Mouse (Mus musculus) liver, embryonic 16.5 days (tissue): ENCODE results near the gene Slc9a5. TPM values are rescaled to one million over a fixed set of nuclear protein-coding genes. Genes with fewer than 3 reads are reported as not detected.
A peak's percentile ranks its signal among the peaks of the same experiment; 100 is the strongest.

Source experiments
- ATAC-seq: fragments of 200-750 bp; cut with Nextera tagmentation; 2 replicates; pipeline ENCODE4 v1.8.0; 2017; ENCODE audit warnings: low read depth, mild to moderate bottlenecking, moderate number of reproducible peaks, moderate library complexity
- H3K27ac ChIP-seq: fragments of 300-500 bp; sonication (generic); 2 replicates; pipeline ENCODE4 v1.5.1; 2014; ENCODE audit warnings: mild to moderate bottlenecking, low read length
- H3K27me3 ChIP-seq: fragments of 300-500 bp; sonication (generic); 2 replicates; pipeline ENCODE4 v1.6.1; 2014; ENCODE audit warnings: low read depth, low read length, mixed read lengths; ENCODE audit not compliant: control insufficient read depth, insufficient read depth
- H3K36me3 ChIP-seq: fragments of 300-500 bp; sonication (generic); 2 replicates; pipeline ENCODE4 v1.6.1; 2014; ENCODE audit warnings: mild to moderate bottlenecking; ENCODE audit not compliant: control insufficient read depth, insufficient read depth
- H3K4me1 ChIP-seq: fragments of 300-500 bp; sonication (generic); 2 replicates; pipeline ENCODE4 v1.6.1; 2014; ENCODE audit warnings: low read depth, low read length, mixed read lengths; ENCODE audit not compliant: control insufficient read depth
- H3K4me2 ChIP-seq: fragments of 300-500 bp; sonication (generic); 2 replicates; pipeline ENCODE4 v1.6.1; 2014; ENCODE audit warnings: low read depth, low read length, mixed read lengths
- H3K4me3 ChIP-seq: fragments of 300-500 bp; sonication (generic); 2 replicates; pipeline ENCODE4 v1.5.1; 2014; ENCODE audit warnings: low read depth, mild to moderate bottlenecking, low read length
- H3K9ac ChIP-seq: fragments of 300-500 bp; sonication (generic); 2 replicates; pipeline ENCODE4 v1.6.1; 2014; ENCODE audit warnings: low read depth, low read length
- H3K9me3 ChIP-seq: fragments of 300-500 bp; sonication (generic); replicated peaks from 2 replicates; pipeline ENCODE4 v1.6.1; 2016; ENCODE audit warnings: low read length; ENCODE audit not compliant: control insufficient read depth
- WGBS: fragments of 180-500 bp; shearing (Covaris S2); extraction: QIAGEN DNeasy Blood & Tissue Kit; methylation state at CpG from one replicate; pipeline ENCODE4 v1.1.7; 2014; ENCODE audit not compliant: insufficient replicate concordance; 5-methylcytosine and 5-hydroxymethylcytosine counted together
- polyA plus RNA-seq: library from polyadenylated mRNA; unstranded; fragments of >200 nt; fragmentation: Nextera tagmentation; extraction: Ambion mirVana; gene quantifications from 2 replicates; pipeline ENCODE4 v1.2.1, GENCODE M21; 2015

Gene Slc9a5
- polyA plus RNA-seq, 1 experiment from 2014 or later, result 0.13 TPM

DNA sequence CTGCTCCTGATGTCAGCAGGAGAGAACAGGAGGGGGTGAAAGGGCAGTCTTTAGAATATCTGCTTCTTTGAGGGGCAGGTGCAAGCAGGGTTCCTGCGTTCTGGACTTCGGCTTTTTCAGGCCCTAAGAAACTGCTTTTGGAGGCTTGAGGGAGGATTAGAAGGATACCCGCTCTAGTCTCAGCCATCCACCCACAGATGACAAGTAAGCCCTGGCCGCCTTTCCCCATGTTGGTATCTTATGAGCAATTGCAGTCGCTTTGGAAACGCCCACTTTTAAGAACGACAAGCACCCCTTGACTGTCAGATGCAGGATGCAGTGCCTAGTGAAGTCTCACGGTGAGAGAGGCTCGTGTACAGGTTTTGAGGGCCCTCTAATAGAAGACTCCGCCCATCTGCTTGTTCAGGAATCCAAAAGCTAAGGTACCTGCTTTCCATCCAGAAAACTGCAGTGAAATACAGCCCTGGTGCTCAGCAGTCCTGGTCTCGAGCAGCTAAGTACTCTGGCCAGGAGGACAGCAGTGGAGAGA, 29.9 kb upstream of the Slc9a5 start:
- Histone ChIP-seq H3K27ac (no peak overlapping the region), H3K9me3 (no peaks in the 10 kb centered on the region), H3K9ac (no peak overlapping the region), H3K4me1 (peaks cover 34% of the 10 kb centered on the region), H3K36me3 (peaks cover 51% of the 10 kb centered on the region), H3K4me2 (no peak overlapping the region), H3K4me3 (no peak overlapping the region), H3K27me3 (no peaks in the 10 kb centered on the region)
- WGBS, result 75% methylated on average over 11 of the region's 11 CpGs
- no peak for ATAC-seq

DNA sequence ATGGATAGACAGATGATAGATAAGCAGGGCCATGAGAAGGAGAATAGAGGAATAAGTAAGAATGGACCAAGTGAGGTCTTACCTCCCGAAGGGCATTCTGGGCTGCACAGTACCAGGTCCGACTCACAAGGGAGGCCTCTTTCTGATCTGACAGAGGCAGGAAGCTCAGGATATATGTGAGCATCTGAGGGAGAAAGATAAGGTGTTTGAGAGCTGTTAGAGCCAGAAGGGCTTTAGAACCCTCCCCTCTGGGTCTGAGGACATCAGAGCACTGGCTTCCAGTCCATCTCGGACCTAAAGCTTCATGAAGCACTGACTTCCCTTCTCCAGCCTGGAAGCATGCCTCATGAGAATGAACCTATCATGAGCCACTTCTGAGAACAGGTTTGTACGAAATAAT, 25.5 kb upstream of the Slc9a5 start:
- Histone ChIP-seq H3K36me3 (peaks cover 20% of the 10 kb centered on the region), H3K27me3 (no peaks in the 10 kb centered on the region), H3K4me3 (peak overlapping the region; percentile 63), H3K9me3 (no peaks in the 10 kb centered on the region), H3K9ac (peak overlapping the region; percentile 66), H3K27ac (peak overlapping the region; percentile 98), H3K4me1 (peaks cover 51% of the 10 kb centered on the region), H3K4me2 (peak overlapping the region; percentile 80)
- 25% methylated on average over 4 of the region's 4 CpGs for WGBS
- peak; percentile 84 for ATAC-seq

DNA sequence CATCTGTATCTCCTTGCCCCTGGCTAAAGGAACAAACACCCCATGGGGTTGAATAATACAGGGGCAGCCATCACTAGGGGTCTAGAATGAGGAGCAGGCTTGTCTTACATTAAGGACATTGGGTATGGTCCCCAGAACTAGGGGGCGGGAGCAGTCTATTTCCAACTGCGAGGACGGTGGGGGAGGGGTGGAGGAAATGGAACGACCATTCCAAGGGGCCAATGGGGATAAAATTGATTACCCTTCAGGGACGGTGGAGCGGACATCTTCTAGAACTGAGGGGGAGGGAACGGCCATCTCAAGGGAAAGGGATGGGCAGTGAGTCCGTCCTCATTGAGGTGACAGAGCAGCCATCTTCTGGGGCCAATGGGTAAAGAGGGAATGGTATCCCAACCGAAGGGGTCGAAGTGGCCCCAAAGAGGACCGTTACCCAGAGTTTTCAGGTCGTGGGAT, 23.0 kb upstream of the Slc9a5 start:
- peak overlapping the region; percentile 91 for H3K27ac ChIP-seq
- no peaks in the 10 kb centered on the region for H3K27me3 ChIP-seq
- peaks cover 27% of the 10 kb centered on the region for H3K36me3 ChIP-seq
- no peaks in the 10 kb centered on the region for H3K9me3 ChIP-seq
- H3K4me1 ChIP-seq, result peaks cover 35% of the 10 kb centered on the region
- H3K4me3 ChIP-seq, result peak overlapping the region; percentile 91
- peak overlapping the region; percentile 80 for H3K4me2 ChIP-seq
- peak; percentile 1; the same call in 1 of the 2 replicates for ATAC-seq
- peak overlapping the region; percentile 93 for H3K9ac ChIP-seq
- WGBS, result under 1% methylated on average over 12 of the region's 12 CpGs

DNA sequence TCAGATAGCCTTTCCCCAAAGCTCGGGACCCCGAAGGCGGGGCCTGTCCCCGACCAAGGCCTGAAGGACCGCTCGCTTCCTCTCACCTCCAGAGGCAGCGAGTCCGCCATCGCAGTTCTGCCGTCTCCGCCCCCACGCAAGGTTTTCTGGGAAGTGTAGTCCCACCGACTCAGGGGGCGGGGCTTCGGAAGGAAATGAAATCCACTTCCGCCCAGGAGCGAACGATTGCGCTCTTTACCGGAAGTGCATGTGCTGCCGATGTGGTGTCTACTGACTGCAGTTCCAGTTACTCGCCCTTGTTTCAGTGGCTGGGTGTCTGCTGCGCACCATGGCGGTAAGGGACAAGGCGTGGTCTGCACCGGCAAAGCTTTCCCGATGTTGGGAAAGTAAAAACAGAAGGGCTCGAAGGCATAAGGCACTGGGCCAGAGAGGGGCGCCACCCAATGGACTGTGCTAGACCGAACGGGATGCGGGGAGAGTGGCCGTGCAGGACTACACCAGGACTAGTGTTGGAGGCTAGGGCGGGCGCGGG, 22.4 kb upstream of the Slc9a5 start, which contains the start of the genes Lrrc29 and Tmem208:
Gene Lrrc29 (minus strand): TSS at position 138 of the 532 bp plus-strand sequence.
Gene Tmem208 (plus strand): TSS at position 214 of the 532 bp plus-strand sequence.
- Histone ChIP-seq H3K4me2 (peak within 1 kb of the TSS; percentile 80), H3K9me3 (no peaks in the 10 kb centered on the region), H3K27ac (peak within 1 kb of the TSS; percentile 91), H3K4me1 (peaks cover 34% of the 10 kb centered on the region), H3K27me3 (no peaks in the 10 kb centered on the region), H3K9ac (peak within 1 kb of the TSS; percentile 93), H3K36me3 (peaks cover 27% of the 10 kb centered on the region), H3K4me3 (peak within 1 kb of the TSS; percentile 91)
- peak; percentile 77 for ATAC-seq
- WGBS, result under 1% methylated on average over 36 of the region's 36 CpGs

DNA sequence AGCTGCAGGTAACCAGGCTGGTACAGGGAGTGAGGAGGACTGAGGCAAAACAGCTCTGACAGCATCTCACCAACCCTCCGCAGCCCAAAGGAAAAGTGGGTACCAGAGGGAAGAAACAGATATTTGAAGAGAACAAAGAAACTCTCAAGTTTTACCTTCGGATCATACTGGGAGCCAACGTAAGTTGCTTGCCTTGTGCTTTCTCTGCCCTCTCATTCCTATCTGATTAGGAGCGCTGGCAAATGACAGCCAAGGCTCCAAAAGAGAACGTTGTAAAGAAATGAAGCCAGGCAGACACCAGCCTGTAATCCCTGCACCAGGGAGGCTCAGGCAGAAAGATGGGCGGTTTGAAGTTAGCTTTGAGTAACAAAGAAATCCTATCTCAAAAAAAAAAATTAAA, 21.7 kb upstream of the Slc9a5 start:
- ATAC-seq, result no peak

DNA sequence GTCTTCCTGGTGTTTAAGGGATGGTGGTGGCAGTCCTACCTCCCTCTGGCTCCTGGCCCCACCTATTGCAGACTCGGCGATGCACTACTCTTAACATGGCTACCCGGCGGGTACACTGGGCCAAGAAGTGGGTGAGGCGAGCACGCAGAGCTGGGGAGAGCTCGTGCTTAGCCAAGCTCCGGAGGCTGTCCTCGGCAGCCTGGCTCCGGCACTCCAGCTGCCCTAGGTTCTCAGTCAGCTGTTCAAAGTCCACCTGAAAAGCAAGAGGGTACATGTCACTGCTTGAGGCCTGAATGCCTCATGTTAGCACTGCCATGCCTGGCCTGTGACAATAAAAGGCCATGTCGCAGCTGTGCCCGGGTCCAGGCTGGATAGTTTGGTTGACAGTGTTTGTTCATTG, 18.3 kb upstream of the Slc9a5 start:
- no peak overlapping the region for H3K4me3 ChIP-seq
- H3K36me3 ChIP-seq, result peaks cover 24% of the 10 kb centered on the region
- no peak overlapping the region for H3K9ac ChIP-seq
- peaks cover 13% of the 10 kb centered on the region for H3K4me1 ChIP-seq
- no peak for ATAC-seq
- no peaks in the 10 kb centered on the region for H3K9me3 ChIP-seq
- H3K27ac ChIP-seq, result no peak overlapping the region
- WGBS, result 86% methylated on average over 12 of the region's 12 CpGs
- H3K4me2 ChIP-seq, result no peak overlapping the region
- no peaks in the 10 kb centered on the region for H3K27me3 ChIP-seq

More for the DNA sequence above, 21.7 kb upstream of the Slc9a5 start:
- WGBS, result 16% methylated on average over 6 of the region's 6 CpGs
- Histone ChIP-seq H3K4me3 (peak overlapping the region; percentile 91), H3K36me3 (peaks cover 27% of the 10 kb centered on the region), H3K4me1 (peaks cover 33% of the 10 kb centered on the region), H3K27ac (peak overlapping the region; percentile 89), H3K9me3 (no peaks in the 10 kb centered on the region), H3K4me2 (peak overlapping the region; percentile 80), H3K9ac (peak overlapping the region; percentile 93), H3K27me3 (no peaks in the 10 kb centered on the region)

DNA sequence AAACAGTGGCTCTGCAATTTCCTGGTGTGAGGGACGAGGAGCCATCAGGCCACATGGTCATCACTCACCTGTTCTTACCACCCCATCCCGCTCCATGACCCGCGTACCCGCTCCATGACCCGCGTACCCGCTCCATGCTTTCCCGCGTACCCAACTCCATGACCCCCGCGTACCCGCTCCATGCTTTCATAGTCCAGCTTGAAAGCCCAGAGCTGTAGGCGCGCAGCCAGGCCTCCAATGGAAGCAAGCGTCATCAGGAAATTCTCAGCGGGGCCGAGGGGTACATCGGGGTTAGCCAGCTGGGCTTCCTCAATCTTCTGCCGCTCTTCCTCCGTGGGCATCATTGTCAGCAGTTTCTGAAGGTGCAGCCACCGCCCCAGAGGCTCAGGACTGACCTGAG, 17.2 kb upstream of the Slc9a5 start:
- WGBS, result 90% methylated on average over 22 of the region's 22 CpGs
- Histone ChIP-seq H3K4me2 (no peak overlapping the region), H3K9me3 (no peaks in the 10 kb centered on the region), H3K27me3 (no peaks in the 10 kb centered on the region), H3K27ac (no peak overlapping the region), H3K36me3 (peaks cover 27% of the 10 kb centered on the region), H3K4me1 (peaks cover 10% of the 10 kb centered on the region), H3K4me3 (no peak overlapping the region), H3K9ac (no peak overlapping the region)
- no peak for ATAC-seq

DNA sequence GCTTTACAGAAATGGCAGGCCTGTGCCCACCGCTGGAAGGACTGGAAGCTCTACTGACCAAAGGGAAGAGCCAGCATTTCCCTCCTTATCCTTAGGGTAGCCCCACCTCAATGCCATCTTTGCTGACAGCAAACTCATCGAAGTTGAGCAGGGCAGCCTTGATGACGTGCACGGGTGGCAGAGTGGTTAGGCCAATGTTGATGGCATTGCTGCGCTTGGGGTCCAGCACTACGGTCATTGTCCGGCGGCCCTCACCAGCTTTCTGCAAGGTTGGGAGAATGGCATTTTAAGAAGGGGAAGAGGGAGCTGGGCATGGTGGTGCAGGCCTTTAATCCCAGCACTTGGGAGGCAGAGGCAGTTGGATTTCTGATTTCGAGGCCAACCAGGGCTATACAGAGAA, 16.7 kb upstream of the Slc9a5 start:
- Histone ChIP-seq H3K27ac (no peak overlapping the region), H3K27me3 (no peaks in the 10 kb centered on the region), H3K9me3 (no peaks in the 10 kb centered on the region), H3K9ac (no peak overlapping the region), H3K4me1 (peaks cover 10% of the 10 kb centered on the region), H3K36me3 (peaks cover 30% of the 10 kb centered on the region), H3K4me2 (no peak overlapping the region), H3K4me3 (no peak overlapping the region)
- 85% methylated on average over 9 of the region's 9 CpGs for WGBS
- ATAC-seq, result no peak

DNA sequence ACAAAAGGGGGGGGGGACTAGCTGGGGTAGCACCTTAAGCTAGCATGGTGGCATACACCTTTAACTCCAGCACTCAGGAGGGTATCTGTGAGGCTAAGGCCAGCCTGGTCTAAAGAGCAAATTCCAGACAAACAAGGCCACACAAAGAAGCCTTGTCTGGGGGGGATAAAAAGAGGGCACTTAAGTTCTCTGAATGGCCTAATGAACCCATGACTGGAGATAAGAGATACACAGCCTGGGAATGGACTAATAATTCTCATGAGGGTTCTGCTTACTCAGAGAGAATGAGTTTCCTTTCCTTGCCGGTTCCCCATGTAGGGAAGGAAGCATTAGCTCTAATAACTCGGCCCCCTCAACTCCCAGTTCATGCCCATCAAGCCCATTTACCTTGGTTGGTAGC, 16.1 kb upstream of the Slc9a5 start:
- Histone ChIP-seq H3K4me2 (no peak overlapping the region), H3K9ac (no peak overlapping the region), H3K4me1 (peaks cover 4% of the 10 kb centered on the region), H3K27me3 (no peaks in the 10 kb centered on the region), H3K4me3 (no peak overlapping the region), H3K27ac (no peak overlapping the region), H3K9me3 (no peaks in the 10 kb centered on the region), H3K36me3 (peaks cover 30% of the 10 kb centered on the region)
- no peak for ATAC-seq
- 58% methylated on average over 2 of the region's 2 CpGs for WGBS
